Mouse (Mus musculus) liver, embryonic 14.5 days (tissue): ENCODE measurements around the gene Slc19a2.

ENCODE experiments used
- CTCF ChIP-seq: IDR thresholded peaks from 2 replicates; pipeline ENCODE4 v1.5.1; 2016; ENCODE audit warnings: antibody characterized with exemption, low read depth, control low read depth
- EP300 ChIP-seq: IDR thresholded peaks from 2 replicates; pipeline ENCODE4 v1.6.1; 2016; ENCODE audit warnings: antibody characterized with exemption, low read depth

DNA sequence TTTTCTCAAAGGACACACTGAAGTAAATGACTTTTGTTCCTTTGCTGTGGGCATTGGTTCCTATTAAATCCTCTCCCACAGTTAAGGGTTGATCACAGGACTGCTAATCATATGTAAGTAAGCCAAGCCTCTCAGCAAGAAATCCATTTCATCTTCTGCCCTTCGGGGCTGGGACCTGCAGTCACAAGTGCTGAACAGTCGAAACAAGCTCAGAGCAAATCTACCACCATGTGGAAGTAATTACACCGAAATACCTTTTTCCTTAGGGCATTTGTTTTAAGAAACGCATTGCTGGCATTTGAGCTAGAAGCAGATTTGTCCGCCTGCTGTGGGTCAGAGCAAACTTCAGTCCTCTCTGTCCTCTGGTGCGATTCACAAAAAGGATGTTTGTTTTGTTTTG, 24.8 kb downstream of the Slc19a2 start:
- TF ChIP-seq CTCF, result no peak
- no peak for TF ChIP-seq EP300
